Mouse (Mus musculus) frontal cortex, postnatal 36 days (tissue): Measurements from ENCODE around the gene Gabrb1.

Experiments used
- DNase-seq, 2 experiments: peaks; one replicate each; pipeline ENCODE4 v3.0.0; 2022; ENCODE audit warnings: low spot score in 2 of 2

Gene Gabrb1

DNA sequence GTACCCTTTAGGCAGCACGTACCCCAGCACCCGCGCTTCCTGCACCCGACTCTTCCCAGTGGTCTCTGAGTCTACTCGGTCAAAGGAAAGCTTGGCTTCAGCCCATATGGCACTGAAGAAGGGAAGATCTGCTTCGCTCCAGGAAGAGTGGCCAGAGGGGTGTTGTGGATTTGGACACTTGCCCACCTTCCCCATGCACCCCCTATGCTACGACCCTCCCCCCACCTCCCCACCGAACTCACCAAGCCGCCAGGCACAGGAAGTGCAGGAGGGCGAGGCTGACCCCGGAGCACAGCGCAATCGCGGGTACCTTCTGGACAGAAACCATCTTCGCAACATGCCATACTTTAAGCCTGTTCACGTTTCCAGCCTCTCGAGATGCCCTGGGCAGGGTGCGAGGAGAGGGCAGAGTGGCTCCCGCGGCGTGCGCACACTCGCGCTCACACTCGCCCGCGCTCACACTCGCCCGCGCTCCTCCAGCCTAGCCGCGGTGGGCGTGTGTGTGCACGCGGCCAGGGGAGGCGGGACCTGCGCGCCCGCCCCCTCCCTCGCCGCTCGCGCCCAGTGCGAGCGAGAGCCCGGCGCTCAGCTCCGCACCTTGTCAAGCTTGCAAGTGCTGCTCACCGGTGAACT lies at the start of gene Gabrb1:
Gabrb1 (plus strand) TSS at position 632 of the 633 bp plus-strand sequence.
- peak; percentile 66 to 71 for DNase-seq

DNA sequence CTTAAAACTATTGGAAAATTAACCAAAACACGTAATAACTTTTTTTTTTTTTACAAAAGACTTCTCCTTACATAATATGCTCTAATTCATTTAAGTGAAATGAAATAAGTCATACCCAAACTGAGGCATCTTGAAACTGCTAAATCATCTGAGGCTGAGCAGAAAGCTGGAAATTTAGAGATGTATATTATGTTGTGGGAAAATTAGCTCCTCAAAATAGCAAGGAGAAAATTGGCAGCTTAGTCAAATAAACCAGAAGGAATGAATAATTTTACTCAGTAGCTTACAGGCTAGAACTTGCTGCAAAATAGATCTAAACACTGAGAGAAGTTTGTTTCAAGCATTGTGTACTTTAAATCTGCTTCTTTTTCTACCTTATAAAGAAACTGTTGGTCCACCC lies 49.2 kb upstream of the Gabrb1 start:
- no peak for DNase-seq

DNA sequence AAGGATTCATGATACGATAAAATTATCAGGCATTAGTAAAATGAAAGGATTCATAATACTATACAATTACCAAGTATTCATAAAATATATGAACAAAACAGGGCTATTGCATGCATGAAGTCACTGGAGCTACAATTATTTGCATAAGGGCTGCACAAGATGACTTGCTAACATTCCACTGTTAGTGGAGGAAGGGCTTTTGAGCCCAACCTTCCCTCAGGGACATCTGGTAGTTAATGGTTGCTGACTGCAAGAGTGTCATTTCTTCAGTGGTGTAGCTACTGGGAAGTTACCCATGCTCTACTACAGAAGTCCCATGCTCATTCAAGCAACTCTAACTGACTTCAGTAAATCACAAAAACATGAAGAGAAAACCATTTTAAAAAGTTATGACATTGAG lies 43.6 kb upstream of the Gabrb1 start:
- DNase-seq = no peak

DNA sequence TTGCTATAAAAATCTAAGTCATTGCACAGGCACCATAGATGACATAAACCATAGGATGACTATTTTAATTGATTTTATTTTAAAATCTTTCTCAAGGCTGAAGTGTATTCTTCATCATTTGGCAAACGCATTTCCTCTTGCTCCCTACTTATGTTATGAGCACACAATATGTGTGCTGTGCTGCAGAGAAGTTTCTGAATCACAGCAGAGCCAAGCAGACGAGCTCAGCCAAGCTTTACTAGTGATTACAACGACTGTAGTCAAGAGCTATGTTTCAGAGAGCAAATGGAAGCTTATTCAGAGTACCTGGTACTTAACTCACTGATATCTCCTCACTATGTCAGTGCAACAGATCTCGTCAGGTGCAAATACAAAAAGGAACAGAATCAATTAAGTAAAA lies 41.2 kb upstream of the Gabrb1 start:
- no peak for DNase-seq

DNA sequence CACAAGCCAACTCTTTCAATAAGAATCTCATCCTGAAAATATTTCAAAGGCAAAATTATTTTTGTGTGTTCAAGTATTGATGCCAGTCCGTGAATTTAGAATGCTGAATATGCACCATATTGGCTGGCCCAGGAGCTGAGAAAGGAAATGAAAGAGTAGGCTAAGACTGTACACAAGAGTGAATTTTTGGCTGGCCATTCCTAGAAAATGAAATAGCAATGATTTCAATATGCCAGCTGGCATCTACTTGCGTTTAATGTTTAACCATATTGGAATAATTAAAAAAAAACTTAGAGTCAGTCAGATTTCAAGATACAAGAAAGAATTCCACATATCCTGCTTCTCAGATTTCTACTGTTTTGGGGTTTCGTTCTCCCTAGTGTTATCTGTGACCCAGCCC lies 30.1 kb upstream of the Gabrb1 start:
- DNase-seq = no peak

DNA sequence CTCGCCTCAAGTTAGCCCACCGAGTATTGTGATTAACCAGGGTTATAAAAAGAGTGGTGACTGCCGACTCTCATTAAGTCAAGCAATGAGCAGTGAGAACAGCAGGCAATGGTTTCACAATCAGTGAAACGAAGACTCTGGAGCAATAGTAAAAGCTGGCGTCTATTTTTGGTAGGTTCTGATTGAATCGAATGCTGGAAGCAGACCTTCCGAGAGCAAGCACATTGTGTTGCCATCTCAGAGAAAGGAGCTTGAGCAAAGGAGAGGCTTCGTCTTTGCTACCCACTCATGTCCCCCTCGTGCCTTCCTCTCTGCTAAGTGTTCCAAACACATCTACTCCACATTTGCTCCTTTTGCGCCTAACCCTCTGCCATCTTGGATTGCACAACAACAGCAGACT lies 18.1 kb upstream of the Gabrb1 start:
- DNase-seq = no peak

DNA sequence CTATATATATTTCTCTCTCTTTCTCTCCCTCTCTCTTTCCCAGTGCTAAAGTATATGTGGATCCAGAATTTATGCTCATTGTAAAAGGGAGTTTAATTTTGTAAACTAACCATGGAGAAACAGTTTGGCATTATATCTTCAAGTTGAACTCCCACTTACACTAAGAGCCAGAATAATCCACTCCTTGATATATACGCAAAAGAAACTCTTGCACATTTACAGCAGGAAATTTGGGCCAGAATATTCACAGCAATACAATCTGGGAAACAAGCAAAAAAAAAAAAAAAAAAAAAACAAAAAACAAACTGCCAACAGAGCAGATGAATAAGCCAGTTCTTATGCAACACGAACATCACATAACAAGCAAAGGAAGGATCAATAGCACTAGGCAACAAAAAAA lies 9.8 kb upstream of the Gabrb1 start:
- DNase-seq = no peak

DNA sequence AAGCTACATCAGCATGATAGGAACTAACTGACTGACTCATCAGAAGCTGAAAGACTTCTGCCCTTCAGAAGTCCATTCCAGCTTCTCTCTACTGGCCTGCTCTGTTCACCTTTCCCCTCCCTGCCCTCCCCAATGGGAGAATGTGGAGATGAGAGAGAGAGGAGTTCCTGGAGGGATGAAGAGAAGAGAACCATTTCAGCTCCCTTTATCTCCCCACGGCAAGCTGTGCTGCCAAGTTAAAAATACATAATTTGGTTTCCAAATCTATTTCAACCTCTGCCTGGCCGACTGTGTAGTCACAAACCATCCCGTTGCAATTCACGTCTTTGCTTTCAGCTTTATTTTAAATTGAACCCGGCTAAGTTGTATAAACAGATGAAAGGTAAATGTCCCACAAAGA lies 3.9 kb upstream of the Gabrb1 start:
- DNase-seq = peak; percentile 24 to 41

DNA sequence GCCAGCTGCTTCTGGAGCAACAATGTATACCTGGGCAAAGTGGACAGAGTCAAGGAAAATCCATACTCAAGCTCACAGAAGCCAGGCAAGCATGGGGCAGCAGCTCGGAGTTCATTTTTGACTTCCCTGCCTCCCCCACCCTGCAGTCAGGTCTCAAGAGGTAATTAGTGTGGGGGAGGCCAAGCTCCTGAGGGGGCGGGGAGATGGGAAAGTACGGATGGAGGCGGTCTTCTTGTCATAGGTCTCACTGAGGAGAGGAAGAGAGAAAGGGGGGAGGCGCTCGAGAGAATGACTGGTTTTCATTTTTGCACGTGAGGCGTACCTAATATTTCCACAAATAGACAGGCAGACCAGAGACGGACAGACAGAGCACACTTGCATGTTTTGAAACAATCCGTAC lies 1.1 kb upstream of the Gabrb1 start:
- peak; percentile 42 to 57 for DNase-seq

DNA sequence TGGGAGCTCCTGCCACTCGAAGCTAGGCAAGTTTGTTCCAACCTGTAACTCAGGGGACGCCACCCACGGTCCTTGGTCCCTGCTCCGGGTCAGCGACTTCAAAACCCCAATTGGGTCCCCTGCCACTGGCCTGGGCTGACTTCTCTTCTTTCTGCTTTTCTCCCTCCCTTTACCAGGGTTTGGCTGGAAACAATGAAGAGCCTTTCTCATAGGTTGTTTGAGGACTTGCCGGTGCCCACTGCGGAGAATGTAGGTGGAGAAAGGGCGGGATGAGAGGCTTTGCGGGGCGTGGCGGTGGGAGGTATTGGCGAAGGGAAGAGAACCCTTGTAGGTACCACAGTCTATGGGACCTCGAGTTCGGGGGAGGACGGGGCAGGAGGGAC lies 193 bp downstream of the Gabrb1 start, which contains the start of gene Gabra4:
Gabra4 (minus strand) TSS at position 194 of the 383 bp plus-strand sequence.
- DNase-seq = no peak

DNA sequence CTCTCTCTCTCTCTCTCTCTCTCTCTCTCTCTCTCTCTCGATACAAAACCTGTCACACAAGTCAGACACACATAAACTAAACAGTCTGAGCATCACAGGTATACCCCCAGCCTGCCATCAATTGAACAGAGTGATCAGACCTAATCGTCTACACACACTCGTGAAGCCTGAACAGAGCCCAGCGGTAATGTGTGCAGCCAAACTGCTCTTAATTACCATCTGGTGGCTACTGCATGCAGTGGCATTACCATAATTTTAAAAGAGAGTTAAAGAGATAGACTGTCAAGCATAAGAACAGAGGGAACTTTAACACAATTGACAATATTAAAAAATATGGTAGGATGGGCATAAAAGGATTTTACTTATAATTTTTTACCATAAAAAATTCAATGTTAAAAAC lies 7.7 kb downstream of the Gabrb1 start:
- no peak for DNase-seq

DNA sequence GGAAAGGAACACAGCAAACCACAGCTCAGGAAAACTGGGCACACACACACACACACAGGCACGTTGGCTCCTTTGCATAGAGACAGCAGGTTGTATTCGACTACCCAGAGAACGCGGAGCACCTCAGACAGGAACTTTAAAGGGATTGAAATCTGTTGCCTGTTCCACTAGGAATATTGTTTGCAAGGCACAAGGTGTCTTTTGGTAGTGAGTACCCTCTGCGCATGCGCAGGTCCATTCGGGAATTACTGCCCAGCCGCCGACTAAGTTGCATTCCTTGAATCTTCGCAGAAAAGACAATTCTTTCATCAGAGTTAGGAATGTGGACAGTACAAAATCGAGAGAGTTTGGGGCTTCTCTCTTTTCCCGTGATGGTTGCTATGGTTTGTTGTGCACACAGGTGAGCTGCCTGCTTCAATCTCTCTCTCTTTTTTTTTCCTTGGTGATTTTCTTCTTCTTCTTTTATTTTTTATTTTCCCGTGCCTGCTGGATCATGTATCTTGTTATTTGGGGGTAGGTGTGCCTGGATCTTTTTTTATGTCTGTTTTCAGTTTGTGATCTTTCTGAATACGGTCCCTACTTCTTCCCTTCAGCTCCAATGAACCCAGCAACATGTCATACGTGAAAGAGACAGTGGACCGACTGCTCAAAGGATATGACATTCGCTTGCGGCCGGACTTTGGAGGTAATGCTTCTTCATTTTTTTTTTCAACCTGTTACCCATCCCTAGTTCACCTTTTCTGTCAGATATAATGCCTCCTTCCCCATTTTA lies 42.0 kb downstream of the Gabrb1 start:
- DNase-seq = peak; percentile 75 to 81

DNA sequence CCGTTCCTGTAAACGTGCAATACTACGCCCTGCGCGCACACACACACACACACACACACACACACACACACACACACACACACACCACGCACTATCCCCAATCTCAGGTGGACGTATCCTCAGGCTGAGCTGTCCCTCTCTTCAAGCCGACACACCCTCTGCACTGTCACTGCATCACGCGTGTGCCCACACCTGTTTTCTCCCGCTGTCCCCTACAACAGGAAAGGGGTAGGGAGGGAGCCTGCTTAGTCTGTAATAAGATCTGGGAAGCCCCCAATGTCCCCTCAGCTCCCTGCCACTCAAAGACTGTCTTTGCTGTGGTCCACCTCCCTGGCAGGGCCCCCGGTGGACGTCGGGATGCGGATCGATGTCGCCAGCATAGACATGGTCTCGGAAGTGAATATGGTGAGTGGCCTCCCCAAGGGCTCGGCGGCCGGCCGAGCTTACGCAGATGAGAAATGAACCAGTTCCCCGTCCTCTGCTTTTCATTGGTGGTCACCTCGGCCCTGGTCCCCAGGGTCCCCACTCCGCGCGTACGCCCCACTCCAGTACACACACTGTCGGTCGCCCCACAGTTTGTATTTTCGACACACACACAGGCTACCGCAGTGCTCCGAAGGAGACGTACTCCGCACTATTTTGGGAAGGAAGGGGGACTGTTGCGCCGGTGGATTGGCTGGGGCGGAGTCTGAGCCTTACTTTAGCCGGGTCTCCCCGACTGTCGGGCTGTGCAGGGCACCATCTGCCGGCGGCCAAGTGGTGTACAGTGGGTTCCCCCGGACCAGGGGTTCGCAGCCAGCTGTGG lies 42.8 kb downstream of the Gabrb1 start:
- peak; percentile 73 to 80 for DNase-seq

DNA sequence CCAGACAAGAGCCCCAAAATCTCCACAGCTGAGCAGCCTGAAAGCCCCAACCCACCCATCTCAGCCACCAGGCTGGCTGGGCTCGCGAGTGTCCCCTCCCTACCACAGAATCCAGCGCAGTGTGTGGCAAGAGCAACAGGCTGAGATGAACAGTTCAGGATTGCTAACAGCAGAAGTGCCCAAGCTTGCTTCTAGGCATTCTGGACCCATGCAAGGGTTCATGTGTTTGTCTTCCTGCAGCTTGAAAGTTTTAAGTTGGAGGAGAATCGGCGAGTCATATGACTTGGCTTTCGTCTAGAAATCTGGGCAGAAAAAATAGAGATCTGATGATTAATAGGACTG lies 43.3 kb downstream of the Gabrb1 start:
- DNase-seq = no peak

DNA sequence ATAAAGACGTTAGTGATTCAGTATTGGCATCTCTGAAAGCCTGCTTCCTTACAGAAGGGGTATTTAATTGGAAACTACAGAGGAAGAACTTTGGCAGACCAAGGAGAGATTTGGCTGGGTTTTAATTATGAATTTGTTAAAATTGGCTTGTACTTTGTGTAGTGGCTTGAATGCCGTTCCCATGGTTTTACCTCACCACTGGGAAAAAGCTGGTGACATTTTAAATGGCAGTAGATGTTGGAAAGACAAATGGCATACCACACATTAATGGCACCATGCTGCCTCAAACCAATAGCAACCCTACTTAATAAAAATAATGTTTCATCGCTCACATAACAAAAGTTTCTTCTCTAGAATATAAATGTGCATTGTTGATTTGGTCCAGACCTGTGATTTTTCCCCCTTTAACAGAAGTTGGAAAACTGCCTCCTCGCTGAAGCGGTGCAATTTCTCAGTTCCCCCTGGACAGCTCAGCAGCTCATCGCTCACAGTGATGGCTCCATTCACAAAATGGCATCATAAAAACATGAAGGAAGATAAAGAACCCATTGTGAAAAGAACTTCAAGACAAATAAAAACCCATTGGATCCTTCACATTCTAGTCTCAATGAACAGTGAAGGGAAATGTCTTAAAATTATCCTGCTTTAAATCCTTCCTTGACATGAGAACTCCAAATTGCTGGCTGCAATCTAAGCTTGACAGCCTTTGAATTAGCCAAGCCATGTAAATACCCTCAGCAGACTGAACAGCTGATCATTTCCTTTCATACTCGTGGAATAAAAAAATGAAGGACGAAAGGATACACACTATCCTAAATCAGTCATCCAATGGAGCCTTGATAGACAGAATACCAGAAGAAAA lies 75.2 kb downstream of the Gabrb1 start:
- DNase-seq = peak in 1 of 2 experiments; percentile 40

DNA sequence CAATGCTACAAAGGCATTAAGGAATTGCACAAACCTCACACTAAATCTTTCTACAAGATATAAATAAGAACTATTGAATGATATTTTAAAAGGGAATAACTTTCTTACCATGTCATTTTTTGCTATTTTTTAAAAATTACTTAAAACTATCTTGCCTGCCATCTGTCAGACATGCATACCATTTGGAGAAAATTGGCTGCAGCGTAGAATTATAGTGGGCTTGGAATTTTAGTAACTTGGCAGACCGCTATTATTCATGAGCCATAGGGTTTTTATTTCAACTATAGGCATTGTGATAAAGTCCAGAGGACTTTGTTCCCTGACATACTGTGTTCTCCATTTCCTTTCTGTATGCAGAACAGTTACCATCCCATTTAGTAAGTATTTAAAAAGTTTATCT lies 89.5 kb downstream of the Gabrb1 start:
- no peak for DNase-seq

DNA sequence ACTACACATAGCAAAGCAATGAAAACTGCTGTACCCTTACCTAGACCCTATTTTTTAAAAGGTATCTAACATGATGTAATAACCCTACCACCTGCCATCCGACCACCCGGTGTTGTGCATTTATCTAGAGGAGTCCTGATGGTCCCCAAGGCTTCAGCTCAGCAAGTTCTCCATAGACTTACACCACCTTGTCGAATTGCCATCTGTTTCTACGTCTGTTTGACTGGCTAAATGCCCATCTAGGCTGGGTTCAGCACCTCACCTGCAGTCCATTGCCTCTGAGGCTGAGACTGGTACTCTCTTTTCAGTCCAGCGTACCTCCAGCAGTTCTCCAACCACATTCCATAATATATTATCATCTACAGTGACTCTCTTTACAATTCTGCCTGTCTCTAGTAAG lies 96.1 kb downstream of the Gabrb1 start:
- no peak for DNase-seq

DNA sequence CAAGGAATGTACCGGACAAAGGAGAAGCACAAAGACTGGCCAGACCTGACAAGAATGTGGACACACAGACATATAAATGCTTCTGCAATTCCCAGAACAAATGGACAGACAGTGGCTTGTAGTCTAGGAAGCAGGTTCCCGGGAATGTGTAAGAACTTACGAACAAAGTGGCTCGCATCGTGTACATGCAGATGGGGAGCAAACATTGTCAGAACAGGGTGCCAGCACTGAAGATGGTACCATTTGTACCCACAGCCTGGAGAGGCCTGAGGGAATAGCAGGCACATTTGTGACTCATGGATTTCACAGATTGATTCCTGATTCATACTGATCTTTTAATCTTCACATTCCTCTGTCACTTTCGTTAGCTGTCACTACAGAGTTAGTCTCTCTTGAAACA lies 103.2 kb downstream of the Gabrb1 start:
- no peak for DNase-seq

DNA sequence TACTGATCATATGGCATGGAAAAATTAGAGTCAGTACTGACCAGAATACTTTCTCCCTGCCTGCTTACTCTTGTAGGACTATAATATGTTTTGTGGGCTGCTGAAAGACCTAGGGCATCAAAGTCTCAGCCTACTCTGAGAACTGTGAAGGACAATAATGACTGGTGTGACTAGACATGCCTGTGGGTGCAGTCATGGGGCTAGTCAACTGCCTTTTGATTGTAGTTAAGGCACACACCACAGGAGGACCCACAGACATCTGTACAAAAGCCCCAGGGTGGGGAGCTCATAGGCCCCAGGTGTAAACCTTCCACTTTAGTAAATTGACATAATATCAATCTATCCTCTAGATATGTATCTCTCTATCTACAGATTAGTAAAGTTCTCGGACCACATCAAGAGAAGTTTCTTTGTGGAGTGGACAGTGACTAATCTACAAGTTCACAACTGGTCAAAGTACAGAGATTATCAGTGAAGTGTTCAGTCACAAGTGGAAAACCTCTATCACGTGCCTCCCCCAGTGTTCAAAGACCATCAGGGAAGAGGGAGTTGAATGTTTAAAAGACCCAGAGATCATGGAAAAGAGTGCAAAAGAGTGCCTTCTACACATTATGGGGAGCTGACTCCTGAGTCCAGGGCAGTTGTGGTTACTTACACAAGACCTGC lies 123.7 kb downstream of the Gabrb1 start:
- no peak for DNase-seq

DNA sequence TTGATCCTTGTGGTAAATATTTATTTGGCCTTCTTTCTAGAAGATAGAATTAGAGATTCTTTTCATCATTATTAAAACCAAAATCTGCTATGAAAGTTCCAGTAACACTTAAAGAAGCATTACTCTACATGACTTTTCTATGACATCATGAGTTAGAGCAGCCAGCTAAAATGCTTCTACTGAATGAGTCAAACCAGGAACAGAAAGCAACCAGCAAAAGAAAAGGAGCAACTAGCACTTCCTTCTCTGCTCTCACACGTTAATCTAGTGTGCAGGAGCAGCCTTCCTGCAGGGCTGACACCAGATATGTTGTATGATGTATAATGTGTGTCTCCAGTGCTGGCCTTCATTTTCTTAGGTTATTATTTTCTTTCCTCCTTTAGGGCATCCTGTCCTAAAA lies 164.9 kb downstream of the Gabrb1 start:
- DNase-seq = no peak

DNA sequence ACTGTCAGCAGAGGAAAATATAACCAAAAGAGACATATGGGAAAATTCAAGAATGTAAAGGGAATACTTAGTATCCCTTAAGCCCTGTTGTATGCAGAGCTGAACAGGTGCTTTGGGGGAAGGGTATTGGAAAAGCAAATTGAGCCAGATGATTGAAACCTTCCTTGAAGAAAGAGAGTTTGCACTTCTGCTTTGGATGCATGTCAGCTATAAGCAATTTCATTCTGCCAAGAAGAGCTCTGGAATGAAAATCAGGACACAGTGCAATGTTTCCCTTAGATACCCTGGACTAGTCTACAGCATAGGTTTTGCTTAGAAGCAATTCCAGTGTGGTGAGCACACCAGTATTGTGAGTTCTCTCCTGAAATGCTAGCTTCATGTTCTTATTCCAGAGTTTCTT lies 170.4 kb downstream of the Gabrb1 start:
- peak in 1 of 2 experiments; percentile 31 for DNase-seq
